Mouse (Mus musculus) liver, embryonic 16.5 days (tissue): ENCODE data around the gene Strip1. TPM values are rescaled to one million over a fixed set of nuclear protein-coding genes. Genes with fewer than 3 reads are reported as not detected.

Source experiments
- ATAC-seq: fragments of 200-750 bp; cut with Nextera tagmentation; 2 replicates; pipeline ENCODE4 v1.8.0; 2017; ENCODE audit warnings: low read depth, mild to moderate bottlenecking, moderate number of reproducible peaks, moderate library complexity
- H3K27ac ChIP-seq: fragments of 300-500 bp; sonication (generic); 2 replicates; pipeline ENCODE4 v1.5.1; 2014; ENCODE audit warnings: mild to moderate bottlenecking, low read length
- H3K27me3 ChIP-seq: fragments of 300-500 bp; sonication (generic); 2 replicates; pipeline ENCODE4 v1.6.1; 2014; ENCODE audit warnings: low read depth, low read length, mixed read lengths; ENCODE audit not compliant: control insufficient read depth, insufficient read depth
- H3K36me3 ChIP-seq: fragments of 300-500 bp; sonication (generic); 2 replicates; pipeline ENCODE4 v1.6.1; 2014; ENCODE audit warnings: mild to moderate bottlenecking; ENCODE audit not compliant: control insufficient read depth, insufficient read depth
- H3K4me1 ChIP-seq: fragments of 300-500 bp; sonication (generic); 2 replicates; pipeline ENCODE4 v1.6.1; 2014; ENCODE audit warnings: low read depth, low read length, mixed read lengths; ENCODE audit not compliant: control insufficient read depth
- H3K4me2 ChIP-seq: fragments of 300-500 bp; sonication (generic); 2 replicates; pipeline ENCODE4 v1.6.1; 2014; ENCODE audit warnings: low read depth, low read length, mixed read lengths
- H3K4me3 ChIP-seq: fragments of 300-500 bp; sonication (generic); 2 replicates; pipeline ENCODE4 v1.5.1; 2014; ENCODE audit warnings: low read depth, mild to moderate bottlenecking, low read length
- H3K9ac ChIP-seq: fragments of 300-500 bp; sonication (generic); 2 replicates; pipeline ENCODE4 v1.6.1; 2014; ENCODE audit warnings: low read depth, low read length
- H3K9me3 ChIP-seq: fragments of 300-500 bp; sonication (generic); replicated peaks from 2 replicates; pipeline ENCODE4 v1.6.1; 2016; ENCODE audit warnings: low read length; ENCODE audit not compliant: control insufficient read depth
- WGBS: fragments of 180-500 bp; shearing (Covaris S2); extraction: QIAGEN DNeasy Blood & Tissue Kit; methylation state at CpG from one replicate; pipeline ENCODE4 v1.1.7; 2014; ENCODE audit not compliant: insufficient replicate concordance; 5-methylcytosine and 5-hydroxymethylcytosine counted together
- polyA plus RNA-seq: library from polyadenylated mRNA; unstranded; fragments of >200 nt; fragmentation: Nextera tagmentation; extraction: Ambion mirVana; gene quantifications from 2 replicates; pipeline ENCODE4 v1.2.1, GENCODE M21; 2015

Strip1 gene
- polyA plus RNA-seq, 1 experiment from 2014 or later, result 8.7 TPM

DNA sequence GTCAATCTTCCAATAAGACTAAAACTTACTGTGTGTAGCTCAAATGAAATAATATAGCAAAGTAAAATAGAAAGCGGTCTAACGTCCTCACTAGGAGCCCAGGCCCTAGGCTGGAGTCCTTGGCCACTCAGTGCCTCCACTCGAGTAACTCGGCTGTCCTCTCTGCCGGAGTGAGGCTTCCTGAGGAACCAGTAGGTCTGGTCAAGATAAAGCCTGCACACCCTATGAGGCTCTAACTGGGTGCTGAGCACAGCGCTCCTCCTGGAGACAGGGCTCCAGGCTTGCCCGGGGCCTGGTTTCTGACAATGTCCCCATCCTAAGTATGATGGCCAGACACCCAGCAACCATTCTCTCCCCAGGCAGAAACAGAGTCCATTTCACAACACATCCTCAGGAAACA, 9.0 kb downstream of the Strip1 start:
- no peak overlapping the region for H3K9ac ChIP-seq
- no peaks in the 10 kb centered on the region for H3K27me3 ChIP-seq
- ATAC-seq, result no peak
- H3K36me3 ChIP-seq, result peaks cover 16% of the 10 kb centered on the region
- no peak overlapping the region for H3K4me2 ChIP-seq
- no peak overlapping the region for H3K4me3 ChIP-seq
- no peaks in the 10 kb centered on the region for H3K9me3 ChIP-seq
- no peaks in the 10 kb centered on the region for H3K4me1 ChIP-seq
- H3K27ac ChIP-seq, result no peak overlapping the region
- WGBS, result 75% methylated on average over 7 of the region's 7 CpGs

DNA sequence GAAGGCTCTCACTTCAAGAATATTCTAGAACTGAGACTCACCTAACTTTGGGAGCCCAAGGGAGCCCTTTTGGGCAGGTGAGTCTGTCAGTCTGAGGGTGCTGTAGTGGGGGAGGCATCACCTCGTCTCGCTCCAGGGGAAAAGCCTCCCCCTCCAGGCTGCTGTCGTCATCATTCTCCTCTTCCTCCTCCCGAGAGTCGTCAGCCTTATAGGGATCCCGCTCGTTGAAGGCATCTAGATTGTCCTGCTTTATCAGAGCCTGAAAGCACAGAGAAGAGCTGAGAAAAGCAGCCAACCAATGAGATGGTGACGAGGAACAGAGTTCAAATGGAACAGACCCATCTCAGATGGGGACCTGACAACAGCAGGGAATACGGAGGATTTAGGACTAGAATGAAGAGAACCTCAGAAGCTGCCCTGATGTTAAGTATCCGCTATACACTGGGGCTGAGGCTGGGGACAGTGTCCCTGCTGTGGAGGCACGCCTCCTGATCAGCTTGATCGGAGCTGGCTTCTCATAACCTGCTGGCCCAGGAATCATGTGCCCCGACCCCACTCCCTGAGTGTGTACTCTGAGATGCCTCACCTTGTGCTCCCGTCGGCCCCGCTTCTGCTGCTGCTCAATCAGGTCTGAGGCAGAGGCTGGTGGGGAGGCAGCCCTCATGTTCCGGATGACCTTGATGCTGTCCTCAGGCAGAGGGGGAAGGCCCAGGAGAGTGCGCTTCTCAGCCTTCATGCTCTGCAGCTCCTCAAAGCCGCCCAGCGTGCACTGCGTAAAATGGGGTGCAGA, 10.0 kb downstream of the Strip1 start:
- no peaks in the 10 kb centered on the region for H3K27me3 ChIP-seq
- no peak overlapping the region for H3K9ac ChIP-seq
- H3K4me3 ChIP-seq, result no peak overlapping the region
- ATAC-seq, result no peak
- peaks cover 16% of the 10 kb centered on the region for H3K36me3 ChIP-seq
- 78% methylated on average over 21 of the region's 21 CpGs for WGBS
- no peaks in the 10 kb centered on the region for H3K4me1 ChIP-seq
- no peaks in the 10 kb centered on the region for H3K9me3 ChIP-seq
- no peak overlapping the region for H3K27ac ChIP-seq
- H3K4me2 ChIP-seq, result no peak overlapping the region

DNA sequence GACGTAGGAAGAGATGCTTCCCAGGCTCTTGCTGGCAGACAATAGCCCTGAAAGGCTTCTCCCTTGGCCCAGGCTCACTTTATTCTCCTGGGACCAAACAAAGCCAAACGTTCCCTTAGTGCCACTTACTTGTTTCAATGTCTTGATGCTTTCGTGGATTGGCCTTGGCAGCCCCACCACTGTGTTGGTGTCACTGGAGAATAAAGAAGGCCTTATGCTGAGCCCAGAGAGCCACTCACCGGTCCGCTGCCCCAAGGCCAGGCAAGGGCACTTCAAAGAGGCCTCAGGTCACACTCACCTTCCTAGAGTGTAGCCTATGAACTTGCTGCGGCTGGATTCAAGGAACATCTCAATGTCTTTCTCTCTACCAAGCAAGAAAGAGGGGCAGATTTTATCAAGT, 11.6 kb downstream of the Strip1 start:
- no peaks in the 10 kb centered on the region for H3K9me3 ChIP-seq
- no peak for ATAC-seq
- H3K4me3 ChIP-seq, result no peak overlapping the region
- no peak overlapping the region for H3K27ac ChIP-seq
- H3K36me3 ChIP-seq, result peaks cover 21% of the 10 kb centered on the region
- H3K4me2 ChIP-seq, result no peak overlapping the region
- H3K27me3 ChIP-seq, result no peaks in the 10 kb centered on the region
- H3K4me1 ChIP-seq, result no peaks in the 10 kb centered on the region
- 83% methylated on average over 6 of the region's 6 CpGs for WGBS
- no peak overlapping the region for H3K9ac ChIP-seq

DNA sequence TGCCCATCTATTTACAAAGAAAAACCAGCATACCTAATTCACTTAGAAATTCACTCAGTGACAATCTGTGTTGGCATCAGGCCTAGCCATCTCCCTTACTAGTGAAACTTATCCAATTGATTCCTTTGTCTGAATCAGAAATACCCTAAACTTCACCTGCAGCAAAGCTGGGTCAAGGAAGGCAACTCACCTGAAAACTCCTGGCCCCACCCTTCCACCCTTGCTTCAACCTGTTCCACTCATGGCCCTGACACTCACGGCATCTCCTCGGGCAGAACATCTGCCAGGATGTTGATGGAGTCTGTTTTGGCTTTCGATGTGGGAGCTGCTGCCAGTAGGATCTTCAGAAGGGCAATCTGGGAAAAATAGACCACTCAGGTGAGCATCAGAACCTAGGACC, 13.7 kb downstream of the Strip1 start:
- Histone ChIP-seq H3K9ac (no peak overlapping the region), H3K9me3 (no peaks in the 10 kb centered on the region), H3K36me3 (peaks cover 24% of the 10 kb centered on the region), H3K27ac (no peak overlapping the region), H3K4me3 (no peak overlapping the region), H3K4me1 (no peaks in the 10 kb centered on the region), H3K27me3 (no peaks in the 10 kb centered on the region), H3K4me2 (no peak overlapping the region)
- no peak for ATAC-seq
- WGBS, result 90% methylated on average over 3 of the region's 3 CpGs

DNA sequence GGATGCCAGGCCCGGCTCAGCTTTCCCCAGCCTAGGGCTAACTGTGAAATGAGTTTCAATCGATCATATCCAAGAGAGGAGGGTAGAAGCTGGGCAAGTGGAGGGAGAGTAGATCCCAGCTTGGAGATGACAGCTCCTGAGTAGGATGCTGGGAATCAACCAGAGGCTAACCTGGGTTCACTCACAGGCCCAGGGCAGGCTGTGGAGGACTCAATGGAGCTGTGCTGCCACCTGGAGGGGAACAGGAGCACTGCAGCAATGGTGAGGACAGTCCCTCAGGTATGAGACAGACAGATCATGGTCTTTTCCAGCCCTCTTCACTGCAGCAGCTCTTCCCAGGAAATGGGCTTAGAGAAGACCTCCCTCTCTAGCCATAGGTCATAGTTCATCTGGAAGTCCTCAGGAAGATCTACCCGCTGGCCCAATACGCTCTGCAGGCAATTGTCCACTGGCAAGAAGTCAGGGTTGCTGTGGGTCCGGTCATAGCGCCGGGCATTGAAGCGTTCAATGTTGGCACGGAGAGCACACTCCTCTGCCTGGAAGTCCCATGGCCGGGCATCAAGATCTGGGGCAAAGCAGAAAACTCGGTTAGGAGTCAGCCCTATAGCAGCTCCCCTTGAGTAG, 18.5 kb downstream of the Strip1 start:
- Histone ChIP-seq H3K9me3 (no peaks in the 10 kb centered on the region), H3K4me1 (peaks cover 8% of the 10 kb centered on the region; the same call in 1 of the 2 replicates), H3K36me3 (peaks cover 17% of the 10 kb centered on the region), H3K4me3 (no peak overlapping the region), H3K4me2 (no peak overlapping the region), H3K9ac (no peak overlapping the region), H3K27me3 (no peaks in the 10 kb centered on the region), H3K27ac (no peak overlapping the region)
- WGBS, result 78% methylated on average over 11 of the region's 11 CpGs
- ATAC-seq, result peak; percentile 30; the same call in 1 of the 2 replicates

DNA sequence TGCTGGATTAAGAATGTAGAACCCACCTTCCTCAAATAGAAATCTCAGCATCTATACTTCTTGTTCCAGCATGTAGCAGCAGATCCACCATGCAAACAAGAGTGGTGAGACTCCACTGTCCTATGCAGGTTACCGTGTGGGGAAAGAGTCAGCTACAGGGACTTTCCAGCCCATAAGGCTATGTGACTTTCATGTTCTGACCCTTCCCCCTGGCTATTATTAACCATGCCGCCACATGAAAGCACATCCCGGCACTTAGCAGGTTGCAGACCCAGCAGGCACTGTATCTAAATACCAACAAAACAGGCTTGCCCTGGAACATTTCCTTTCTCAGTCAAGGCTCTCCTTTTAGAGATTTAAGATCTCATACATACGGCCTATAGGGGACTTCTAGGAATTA, 20.1 kb downstream of the Strip1 start:
- no peak overlapping the region for H3K4me3 ChIP-seq
- H3K9ac ChIP-seq, result no peak overlapping the region
- ATAC-seq, result no peak
- no peak overlapping the region for H3K4me2 ChIP-seq
- no peaks in the 10 kb centered on the region for H3K9me3 ChIP-seq
- no peak overlapping the region for H3K27ac ChIP-seq
- H3K4me1 ChIP-seq, result peaks cover 8% of the 10 kb centered on the region; the same call in 1 of the 2 replicates
- WGBS, result 70% methylated on average over 4 of the region's 4 CpGs
- H3K27me3 ChIP-seq, result no peaks in the 10 kb centered on the region
- H3K36me3 ChIP-seq, result peaks cover 11% of the 10 kb centered on the region; the same call in 1 of the 2 replicates

DNA sequence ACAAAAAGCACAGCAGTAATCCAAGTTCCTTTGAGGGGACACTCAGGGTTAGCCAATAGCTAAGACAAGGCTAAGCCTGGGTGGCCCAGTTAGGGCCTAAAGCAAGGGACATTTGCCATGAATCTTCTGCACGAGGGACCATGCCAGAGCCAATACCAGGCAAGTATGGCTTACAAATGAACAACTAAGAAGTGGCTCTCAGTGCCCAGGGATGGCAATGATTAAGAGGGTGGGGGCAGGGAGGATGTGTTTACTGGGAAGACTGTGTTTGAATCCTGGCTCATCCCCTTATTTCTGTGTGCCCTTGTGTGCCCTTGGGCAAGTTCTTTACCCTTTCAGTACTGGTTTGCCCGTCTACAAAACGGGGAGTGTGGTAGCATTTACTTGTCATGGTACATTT, 22.1 kb downstream of the Strip1 start:
- Histone ChIP-seq H3K27me3 (no peaks in the 10 kb centered on the region), H3K9me3 (no peaks in the 10 kb centered on the region), H3K4me3 (no peak overlapping the region), H3K36me3 (peaks cover 4% of the 10 kb centered on the region; the same call in 1 of the 2 replicates), H3K9ac (no peak overlapping the region), H3K4me2 (no peak overlapping the region), H3K27ac (no peak overlapping the region), H3K4me1 (peaks cover 8% of the 10 kb centered on the region; the same call in 1 of the 2 replicates)
- no peak for ATAC-seq
- 42% methylated on average over 3 of the region's 3 CpGs for WGBS

DNA sequence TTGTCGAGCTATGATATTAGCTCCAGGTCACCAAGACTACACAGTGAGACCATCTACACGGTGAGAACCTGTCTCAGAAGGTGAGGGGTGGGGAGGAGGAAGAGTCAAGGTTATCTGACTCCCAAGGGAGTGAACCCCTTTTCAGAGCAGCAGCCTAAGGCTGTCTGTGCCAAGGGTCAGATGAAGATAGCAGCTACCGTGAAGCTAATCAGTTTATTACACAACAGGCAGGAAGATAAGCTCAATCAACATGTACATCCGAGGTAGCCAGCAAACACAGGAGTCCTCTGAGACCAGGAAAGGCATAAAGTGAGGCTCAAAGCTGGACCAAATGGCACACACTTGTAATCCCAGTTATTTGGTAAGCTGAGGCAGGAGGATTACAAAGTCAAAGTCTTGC, 22.7 kb downstream of the Strip1 start:
- Histone ChIP-seq H3K27me3 (no peaks in the 10 kb centered on the region), H3K4me3 (no peak overlapping the region), H3K9ac (no peak overlapping the region), H3K27ac (no peak overlapping the region), H3K36me3 (peaks cover 4% of the 10 kb centered on the region; the same call in 1 of the 2 replicates), H3K4me2 (no peak overlapping the region), H3K4me1 (peaks cover 8% of the 10 kb centered on the region; the same call in 1 of the 2 replicates), H3K9me3 (no peaks in the 10 kb centered on the region)
- peak; percentile 71 for ATAC-seq
- 12% methylated on average over 4 of the region's 4 CpGs for WGBS

DNA sequence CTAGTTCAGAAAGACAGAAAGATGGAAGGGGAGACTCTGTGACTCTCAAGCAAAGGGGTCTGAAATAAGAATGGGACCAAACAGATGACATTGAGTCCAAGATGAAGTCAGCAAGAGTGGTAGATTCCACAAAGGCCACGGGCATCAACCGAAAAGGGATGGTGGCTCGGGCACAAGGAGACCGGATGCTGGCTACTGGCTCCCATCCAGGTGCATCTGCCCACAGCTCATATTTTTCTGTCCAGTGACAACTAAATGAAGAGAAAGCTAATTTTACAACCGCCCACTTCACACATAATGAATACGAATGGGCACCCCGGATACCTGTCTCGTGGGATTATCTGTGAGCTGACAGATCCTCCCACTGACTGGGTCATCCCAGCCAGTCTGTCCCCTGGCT, 24.3 kb downstream of the Strip1 start:
- no peak overlapping the region for H3K4me3 ChIP-seq
- H3K9me3 ChIP-seq, result no peaks in the 10 kb centered on the region
- no peaks in the 10 kb centered on the region for H3K36me3 ChIP-seq
- ATAC-seq, result no peak
- WGBS, result 70% methylated on average over 8 of the region's 8 CpGs
- no peak overlapping the region for H3K4me2 ChIP-seq
- peaks cover 8% of the 10 kb centered on the region; the same call in 1 of the 2 replicates for H3K4me1 ChIP-seq
- H3K9ac ChIP-seq, result no peak overlapping the region
- H3K27ac ChIP-seq, result no peak overlapping the region
- H3K27me3 ChIP-seq, result no peaks in the 10 kb centered on the region
